Mouse (Mus musculus) CD8-positive naive resting alpha-beta T cell, adult 2 months (primary cell): ENCODE data around the gene Lrrn3.

Source experiments
- DNase-seq, 2 experiments: peaks; one replicate each; pipeline ENCODE4 v3.0.0; 2022; ENCODE audit warnings: low read depth in 2 of 2, low spot score in 2 of 2

The Lrrn3 gene

GRCm38 (mm10) chr12:41436206-41436985, 49.8 kb downstream of the Lrrn3 start:
- DNase-seq: no peak

DNA sequence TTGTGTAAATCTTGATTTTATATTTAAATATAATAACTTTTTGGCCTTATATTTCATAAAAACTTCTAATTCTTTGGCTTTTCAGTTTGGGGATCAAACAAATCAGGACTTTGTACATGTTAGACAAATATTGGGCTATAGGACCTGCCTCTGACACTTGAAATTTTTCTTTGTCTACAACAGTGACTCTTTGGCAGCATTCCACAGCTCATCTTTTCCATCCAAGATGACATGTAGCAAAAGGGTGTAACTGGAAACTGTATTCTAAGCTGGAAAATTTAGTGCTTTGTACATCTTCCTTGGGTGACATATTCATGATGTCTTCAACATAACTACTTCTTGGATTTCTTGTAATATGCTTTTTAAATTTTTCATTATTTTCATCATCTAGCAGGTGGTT, 57.4 kb downstream of the Lrrn3 start:
- DNase-seq: no peak

GRCm38 (mm10) chr12:41427464-41427863, 58.8 kb downstream of the Lrrn3 start:
- no peak for DNase-seq

GRCm38 (mm10) chr12:41425101-41425679, 61.0 kb downstream of the Lrrn3 start:
- DNase-seq: no peak

DNA sequence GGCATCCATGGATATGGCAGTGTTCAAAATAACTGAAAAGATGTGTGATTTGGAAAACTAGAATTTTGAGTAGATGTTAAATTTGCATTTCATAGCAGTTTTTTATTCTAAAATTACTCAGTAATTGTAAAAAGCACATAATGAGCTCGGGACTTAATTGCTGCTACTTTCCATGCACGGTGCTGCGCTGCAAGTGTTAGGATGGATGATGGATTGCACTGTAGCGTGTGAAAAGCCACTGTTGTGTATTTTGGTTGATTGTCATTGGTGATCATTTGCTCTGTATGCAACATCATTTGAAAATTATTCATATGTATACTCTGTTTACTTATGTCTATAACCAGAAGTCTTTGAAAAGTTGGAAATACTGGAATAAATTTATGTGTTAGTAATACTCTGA, 68.3 kb downstream of the Lrrn3 start:
- DNase-seq: no peak

DNA sequence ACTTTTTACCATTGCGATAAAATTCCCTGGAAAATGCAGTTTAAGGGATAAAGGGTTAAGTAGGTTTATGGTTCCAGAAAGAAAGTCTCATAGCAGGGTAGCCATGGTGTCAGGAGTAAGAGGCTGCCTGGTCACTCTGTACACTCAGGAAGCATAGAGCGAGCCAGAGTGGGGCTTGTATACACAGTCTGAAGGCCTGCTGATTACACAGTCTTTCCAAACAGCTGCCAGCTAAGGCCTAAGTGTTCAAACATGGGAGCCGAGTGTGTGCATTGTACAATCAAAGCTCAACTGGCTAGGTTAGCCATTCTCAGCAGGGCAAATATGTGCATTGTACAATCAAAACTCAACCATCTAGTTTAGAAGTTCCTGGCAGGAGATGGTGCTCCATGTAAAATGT, 69.1 kb downstream of the Lrrn3 start:
- DNase-seq: no peak

GRCm38 (mm10) chr12:41416635-41417034, 69.6 kb downstream of the Lrrn3 start:
- DNase-seq: no peak

- DNase-seq: no peak
Observed at GRCm38 (mm10) chr12:41409431-41409830, 76.8 kb downstream of the Lrrn3 start.

GRCm38 (mm10) chr12:41401923-41402322, 84.3 kb downstream of the Lrrn3 start:
- no peak for DNase-seq
